Mouse (Mus musculus) heart, adult 2 months (tissue): Measurements from ENCODE around the gene Hdac4.

Source experiments
- CTCF ChIP-seq: fragments of 200-600 bp; IDR thresholded peaks from 2 replicates; pipeline ENCODE4 v1.8.1; 2022; ENCODE audit warnings: antibody characterized with exemption, mild to moderate bottlenecking, moderate library complexity
- EP300 ChIP-seq: fragments of 200-500 bp; IDR thresholded peaks from 2 replicates; pipeline ENCODE4 v1.6.1; 2011; ENCODE audit warnings: low read depth, low read length, control low read depth; ENCODE audit not compliant: insufficient read depth

DNA sequence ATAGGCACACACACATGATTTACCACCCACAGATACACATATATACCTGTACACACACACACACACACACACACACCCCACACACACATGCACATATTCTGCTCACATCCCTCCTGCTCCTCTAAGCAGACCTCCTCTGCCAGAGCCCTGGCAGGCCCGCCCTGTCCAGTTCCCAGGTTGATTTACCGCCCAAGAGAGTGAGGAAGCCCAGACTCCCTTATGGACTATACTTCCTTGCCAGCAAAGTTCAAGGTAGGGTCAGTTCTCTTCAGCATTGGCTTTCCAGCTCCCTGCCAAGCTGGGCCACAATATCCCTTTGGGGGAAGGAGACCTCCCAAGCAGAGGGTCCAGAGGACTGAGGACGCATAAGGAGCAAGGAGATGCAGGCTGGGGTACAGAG is 280.9 kb downstream of the Hdac4 start:
- TF ChIP-seq CTCF, result no peak
- no peak for TF ChIP-seq EP300
